Mouse (Mus musculus): Measurements from ENCODE around the gene Mast1.

Mast1 gene

DNA sequence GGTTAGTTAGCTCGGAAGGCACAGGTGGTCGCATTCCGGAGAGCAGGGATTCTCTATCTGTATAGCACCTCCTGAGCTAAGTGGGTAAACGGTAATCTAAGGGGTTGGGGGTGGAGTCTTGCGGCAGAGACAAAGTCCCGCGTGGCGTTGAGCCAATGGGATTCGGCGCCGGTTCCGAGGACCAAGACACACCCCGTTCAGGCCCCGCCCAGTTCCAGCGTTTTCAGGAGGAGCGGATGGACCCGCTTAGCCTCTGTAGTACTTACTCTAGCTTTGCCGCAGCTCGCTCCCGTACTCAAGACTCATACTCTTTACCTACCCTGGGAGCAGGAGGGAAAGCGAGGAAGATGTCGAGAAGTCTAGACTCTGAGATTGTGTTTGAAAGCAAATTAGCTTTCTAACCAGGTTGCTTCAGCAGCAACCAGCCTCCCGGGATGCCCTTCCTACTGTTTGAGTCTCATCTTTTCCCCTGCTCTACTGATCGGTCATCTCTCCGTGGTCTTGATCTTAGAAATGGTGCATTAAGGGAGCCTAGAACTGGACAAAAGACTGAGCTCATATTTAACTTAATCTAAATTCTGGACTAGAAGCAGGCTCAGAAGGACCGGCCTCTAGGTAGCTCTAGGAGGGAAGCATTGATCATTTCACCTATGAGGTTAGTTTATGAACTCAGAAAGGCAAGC is 7.5 kb upstream of the Mast1 start:
- peak; percentile 94 for DNase-seq (ENCODE audit: low spot score)

GRCm38 (mm10) chr8:84943699-84944098 is 6.5 kb upstream of the Mast1 start:
- peak; percentile 79 for DNase-seq (ENCODE audit: low spot score)

- DNase-seq (ENCODE audit: low spot score): no peak
These were observed 694 bp upstream of the Mast1 start for GRCm38 (mm10) chr8:84937620-84938485.

- no peak for DNase-seq (ENCODE audit: low spot score)
These were observed 858 bp downstream of the Mast1 start for GRCm38 (mm10) chr8:84936041-84936961.

GRCm38 (mm10) chr8:84935489-84935888 is 1.7 kb downstream of the Mast1 start:
- DNase-seq (ENCODE audit: low spot score): no peak

DNA sequence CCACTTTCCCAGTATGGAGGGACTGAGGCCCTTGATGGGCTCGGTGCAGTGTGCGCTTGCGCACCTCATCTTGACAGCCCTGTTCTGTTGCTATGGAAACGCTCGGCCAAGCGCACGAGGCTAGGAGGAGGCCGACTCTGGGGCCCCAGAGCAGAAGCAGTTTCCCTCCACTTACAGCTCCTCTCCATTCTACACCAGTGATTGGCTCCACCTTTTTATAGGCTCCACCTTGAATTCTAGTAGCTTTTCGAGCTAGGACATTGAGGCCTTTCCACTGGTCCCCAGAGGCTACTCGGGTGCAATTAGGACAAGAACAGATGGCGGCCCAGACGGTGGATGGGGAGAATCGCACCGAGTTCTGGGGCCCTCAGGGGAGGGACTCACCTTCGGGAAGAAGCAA is 2.3 kb downstream of the Mast1 start:
- no peak for DNase-seq (ENCODE audit: low spot score)

GRCm38 (mm10) chr8:84933767-84934559 is 3.2 kb downstream of the Mast1 start:
- DNase-seq (ENCODE audit: low spot score): no peak

DNA sequence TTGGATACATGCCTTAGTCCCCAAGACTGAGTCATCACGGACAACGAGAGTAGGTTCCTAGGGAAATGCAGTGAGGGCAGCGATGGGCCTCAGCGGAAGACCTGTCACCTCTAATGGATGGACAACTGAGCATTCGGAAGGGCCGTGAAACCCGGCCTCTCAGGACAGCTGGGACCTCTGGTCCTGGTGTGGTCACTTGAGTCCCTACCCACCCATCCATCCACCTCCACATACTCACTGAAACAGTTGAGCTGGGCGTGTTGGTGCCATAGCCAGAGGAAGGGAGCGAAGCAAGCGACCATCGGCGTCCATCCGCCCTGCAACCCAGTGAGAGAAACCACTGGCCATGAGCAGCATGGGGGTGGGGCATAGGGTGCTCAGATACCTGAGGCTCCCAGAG is 6.6 kb downstream of the Mast1 start:
- DNase-seq (ENCODE audit: low spot score): no peak

DNA sequence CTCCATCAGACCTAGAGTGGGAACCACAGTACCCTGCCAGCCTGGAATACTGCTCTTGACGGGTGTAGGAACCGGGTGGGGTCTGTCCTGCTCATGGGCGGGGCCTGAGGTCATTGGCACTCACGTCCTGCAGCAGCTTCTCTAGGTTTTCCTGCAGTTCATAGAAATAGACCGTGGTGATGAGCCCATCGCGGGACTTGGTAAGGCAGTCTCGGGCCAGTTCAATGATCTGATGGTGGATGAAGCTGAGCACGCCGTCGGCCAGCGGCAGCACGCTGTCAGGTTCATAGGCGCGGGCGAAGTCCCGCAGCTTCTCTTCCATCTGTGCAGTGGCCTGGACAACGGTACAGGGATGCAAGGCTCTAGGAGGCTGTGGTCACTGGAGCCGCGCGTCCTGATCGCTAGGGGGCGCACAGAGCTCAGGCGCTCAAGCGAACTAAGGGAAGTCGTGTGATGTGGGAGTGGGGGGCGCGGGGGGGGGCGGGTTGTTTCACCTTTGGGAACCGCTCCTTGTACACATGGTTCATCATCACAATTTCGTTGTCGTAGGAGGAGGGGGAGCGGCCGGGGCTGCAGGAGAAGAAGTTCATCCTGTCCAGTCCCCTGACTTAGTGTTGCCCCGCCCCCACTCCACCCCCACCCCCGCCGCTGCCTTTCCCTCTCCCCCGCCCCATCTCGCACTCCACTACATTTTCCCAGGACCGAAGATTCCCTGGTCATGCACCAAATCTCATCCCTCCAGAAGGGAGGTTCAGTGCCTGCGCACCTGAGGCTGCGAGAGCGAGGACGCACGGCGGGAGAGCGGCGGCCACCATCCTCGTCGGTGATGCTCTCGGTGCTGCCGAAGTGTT is 8.5 kb downstream of the Mast1 start:
- peak; percentile 84 for DNase-seq (ENCODE audit: low spot score)

- DNase-seq (ENCODE audit: low spot score): no peak
These were observed 9.6 kb downstream of the Mast1 start for GRCm38 (mm10) chr8:84927513-84927912.

GRCm38 (mm10) chr8:84925557-84925956 is 11.6 kb downstream of the Mast1 start:
- DNase-seq (ENCODE audit: low spot score): no peak

- peak; percentile 34 for DNase-seq (ENCODE audit: low spot score)
These were observed 15.6 kb downstream of the Mast1 start for GRCm38 (mm10) chr8:84921596-84921995.

- DNase-seq (ENCODE audit: low spot score): no peak
These were observed 18.5 kb downstream of the Mast1 start for GRCm38 (mm10) chr8:84918646-84919045.

- no peak for DNase-seq (ENCODE audit: low spot score)
These were observed 19.4 kb downstream of the Mast1 start for GRCm38 (mm10) chr8:84917781-84918180.

- no peak for DNase-seq (ENCODE audit: low spot score)
These were observed 21.9 kb downstream of the Mast1 start for GRCm38 (mm10) chr8:84915269-84915668.

DNA sequence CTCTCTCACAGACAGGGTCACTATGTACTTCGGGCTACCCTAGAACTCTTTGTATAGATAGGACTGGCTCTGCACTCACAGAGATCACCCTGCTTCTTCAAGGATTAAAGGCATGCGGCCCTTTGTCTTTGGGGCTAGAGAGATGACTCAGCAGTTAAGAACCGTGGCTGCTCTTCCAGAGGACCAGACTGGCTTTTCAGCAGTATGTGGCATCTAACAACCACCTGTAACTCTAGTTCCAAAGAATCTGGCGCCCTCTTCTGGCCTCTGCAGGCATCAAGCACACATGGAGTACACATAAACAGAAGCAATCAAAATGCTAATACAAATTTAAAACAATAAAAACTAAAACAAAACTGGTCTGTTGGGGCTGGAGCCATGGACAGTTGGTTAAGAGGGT is 23.2 kb downstream of the Mast1 start:
- DNase-seq (ENCODE audit: low spot score): peak; percentile 29

- DNase-seq (ENCODE audit: low spot score): no peak
These were observed 23.7 kb downstream of the Mast1 start for GRCm38 (mm10) chr8:84913502-84913900.

DNA sequence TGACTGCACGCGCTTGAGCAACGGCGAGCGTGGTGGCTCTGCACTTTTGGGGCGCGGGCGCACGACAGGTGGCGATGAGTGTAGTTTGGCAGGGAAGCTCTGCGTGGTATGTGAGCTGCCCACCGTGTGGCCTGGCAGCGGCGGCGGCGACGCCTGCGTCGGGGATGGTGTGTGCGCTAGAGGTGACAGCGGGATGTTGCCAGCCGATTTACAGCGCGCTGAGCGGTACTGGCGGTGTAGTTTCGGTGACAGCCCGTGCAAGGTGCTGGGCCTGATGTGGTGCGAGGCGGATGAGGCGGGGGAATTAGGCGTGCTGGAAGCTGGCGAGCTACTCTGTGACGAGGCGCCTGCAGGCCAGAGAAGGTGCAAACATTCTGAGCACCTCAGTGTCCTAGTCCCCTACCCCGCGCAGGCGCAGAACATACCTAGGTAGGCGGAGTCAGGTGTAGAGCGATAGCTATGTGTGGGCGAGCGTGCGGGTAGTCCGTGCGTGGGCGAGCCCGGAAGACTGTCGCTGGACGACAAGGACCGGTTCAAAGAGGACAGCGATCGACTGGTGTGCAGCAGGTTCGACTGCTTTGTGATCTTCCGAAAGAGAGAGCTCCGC is 24.2 kb downstream of the Mast1 start:
- no peak for DNase-seq (ENCODE audit: low spot score)

DNA sequence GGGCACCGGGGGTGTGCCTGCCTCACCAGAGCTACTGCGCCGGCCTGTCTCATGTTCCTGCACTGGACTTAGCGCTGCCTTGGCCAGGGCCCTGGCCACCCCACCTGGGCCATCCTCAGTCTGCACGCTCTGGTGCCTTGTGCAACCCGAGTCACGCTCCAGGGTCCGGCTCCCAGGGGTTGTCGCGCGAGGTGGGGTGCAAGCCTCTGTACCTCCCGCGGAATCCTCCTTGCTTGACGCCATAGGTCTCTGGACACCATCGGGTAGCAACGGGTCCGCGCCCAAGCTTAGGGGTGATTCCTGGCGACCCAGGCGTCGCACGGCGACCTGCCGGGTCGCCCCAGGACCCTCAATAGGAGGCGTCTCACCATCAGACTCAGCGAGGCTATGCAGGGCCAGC is 24.8 kb downstream of the Mast1 start:
- no peak for DNase-seq (ENCODE audit: low spot score)

DNA sequence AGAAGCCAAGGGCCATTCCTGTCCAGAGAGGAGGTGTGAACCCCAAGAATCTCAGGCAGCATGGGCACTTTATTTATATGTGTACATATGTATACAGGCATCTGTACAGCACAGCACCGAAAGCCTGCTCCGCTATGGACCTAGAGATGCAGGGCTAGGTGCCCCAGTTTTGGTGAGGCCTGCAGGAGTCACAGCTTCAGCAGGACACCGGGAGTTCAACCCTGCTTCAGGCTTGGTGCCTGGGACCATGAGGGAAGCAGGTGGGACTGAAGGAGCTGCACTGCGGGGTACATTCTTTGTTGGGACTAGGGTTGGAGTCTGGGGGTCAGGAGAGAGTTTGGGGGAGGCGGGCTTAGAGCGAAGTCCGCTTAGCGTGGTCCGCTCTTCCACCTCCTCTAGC is 25.3 kb downstream of the Mast1 start:
- DNase-seq (ENCODE audit: low spot score): no peak

Measured in MN1 (cell line).